Mouse (Mus musculus): ENCODE measurements around the gene Ppp4r1. TPM values are rescaled to one million over a fixed set of nuclear protein-coding genes. Genes with fewer than 3 reads are reported as not detected.

Ppp4r1 gene
- total and polyA plus RNA-seq, 3 experiments, result 25.3 to 43.3 (median 36.9) TPM

DNA sequence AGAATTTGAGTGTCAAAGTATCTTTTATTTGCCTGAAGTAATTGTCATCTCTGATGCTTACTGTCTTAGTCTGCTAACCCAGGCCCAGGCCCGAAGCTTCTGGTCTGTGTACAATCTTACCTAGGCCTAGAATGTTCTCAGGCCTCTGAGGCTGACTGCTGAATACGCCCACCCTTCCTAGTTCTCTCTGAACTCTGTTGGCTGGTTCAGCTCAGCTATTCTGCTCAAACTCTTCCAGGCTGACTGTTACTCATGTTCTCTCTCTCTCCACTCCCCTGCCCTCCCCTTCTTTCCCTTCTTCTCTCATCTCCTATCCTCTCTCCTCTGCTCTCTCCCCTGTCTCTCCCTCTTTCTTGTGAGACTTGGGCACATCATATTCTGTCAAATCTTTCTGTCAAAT is 24.0 kb downstream of the Ppp4r1 start:
- H3K36me3 ChIP-seq (ENCODE audit: control insufficient read depth, insufficient read depth, low read length), result peaks cover 3% of the 10 kb centered on the region
- no peak overlapping the region for H3K27ac ChIP-seq
- peaks cover 2% of the 10 kb centered on the region for H3K4me1 ChIP-seq (ENCODE audit: control insufficient read depth, insufficient read depth, low read length)
- intact Hi-C loops (cut with DNase I), result no loop called here
- no peak for TF ChIP-seq POLR2A (IDR thresholded peaks at IDR 0.05; ENCODE audit: insufficient read depth, low read depth, low read length)
- TF ChIP-seq CTCF (IDR thresholded peaks at IDR 0.05), result no peak
- no peak for TF ChIP-seq EP300 (IDR thresholded peaks at IDR 0.05; ENCODE audit: insufficient read depth, low read depth, low read length)
- H3K9ac ChIP-seq (ENCODE audit: low read depth, low read length), result no peak overlapping the region
- H3K4me3 ChIP-seq, result no peak overlapping the region
- peaks cover 5% of the 10 kb centered on the region for H3K79me2 ChIP-seq (replicated peaks; ENCODE audit: control insufficient read depth, insufficient read depth, low read length)
- no peaks in the 10 kb centered on the region for H3K27me3 ChIP-seq (ENCODE audit: control insufficient read depth, insufficient read depth, low read length)
- 86% methylated on average over 2 of the region's 2 CpGs for WGBS
- DNase-seq, result no peak

- H3K36me3 ChIP-seq (ENCODE audit: control insufficient read depth, insufficient read depth, low read length), result peaks cover 2% of the 10 kb centered on the region
- intact Hi-C loops (cut with DNase I), result no loop called here
- 83% methylated on average over 5 of the region's 5 CpGs for WGBS
Observed at GRCm38 (mm10) chr17:65811032-65811431, 28.7 kb downstream of the Ppp4r1 start.

DNA sequence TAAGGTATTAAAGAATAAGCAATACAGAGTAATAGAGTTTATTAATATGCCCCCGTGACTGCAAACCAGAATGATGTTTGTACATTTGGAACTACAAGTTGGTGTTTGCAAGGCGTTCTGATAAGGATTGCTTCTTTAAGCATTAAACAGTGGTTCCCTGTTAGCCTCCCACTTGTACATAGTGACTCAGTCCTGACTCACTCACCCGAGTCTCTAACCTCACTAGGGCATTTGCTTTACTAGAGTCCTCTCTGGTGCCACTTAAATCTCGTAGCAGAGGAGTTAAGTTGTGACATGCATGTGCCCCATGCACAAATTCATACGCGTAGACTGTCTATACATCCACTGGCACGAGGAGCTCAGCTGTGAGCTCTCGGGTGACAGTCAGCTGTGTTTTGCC is 31.4 kb downstream of the Ppp4r1 start:
- TF ChIP-seq CTCF (IDR thresholded peaks at IDR 0.05), result no peak
- TF ChIP-seq POLR2A (IDR thresholded peaks at IDR 0.05; ENCODE audit: insufficient read depth, low read depth, low read length), result no peak
- TF ChIP-seq EP300 (IDR thresholded peaks at IDR 0.05; ENCODE audit: insufficient read depth, low read depth, low read length), result no peak
- H3K9ac ChIP-seq (ENCODE audit: low read depth, low read length), result no peak overlapping the region
- peaks cover 4% of the 10 kb centered on the region; the same call in 1 of the 2 replicates for H3K79me2 ChIP-seq (replicated peaks; ENCODE audit: control insufficient read depth, insufficient read depth, low read length)
- no peak overlapping the region for H3K4me3 ChIP-seq
- intact Hi-C loops (cut with DNase I), result no loop called here
- DNase-seq, result no peak
- no peak overlapping the region for H3K27ac ChIP-seq
- no peaks in the 10 kb centered on the region for H3K4me1 ChIP-seq (ENCODE audit: control insufficient read depth, insufficient read depth, low read length)
- peaks cover 3% of the 10 kb centered on the region for H3K36me3 ChIP-seq (ENCODE audit: control insufficient read depth, insufficient read depth, low read length)
- no peaks in the 10 kb centered on the region for H3K27me3 ChIP-seq (ENCODE audit: control insufficient read depth, insufficient read depth, low read length)
- WGBS, result 89% methylated on average over 8 of the region's 8 CpGs

More at GRCm38 (mm10) chr17:65811032-65811431, 28.7 kb downstream of the Ppp4r1 start:
- Histone ChIP-seq H3K4me1 (ENCODE audit: control insufficient read depth, insufficient read depth, low read length) (no peaks in the 10 kb centered on the region), H3K9ac (ENCODE audit: low read depth, low read length) (no peak overlapping the region), H3K4me3 (no peak overlapping the region), H3K79me2 (replicated peaks; ENCODE audit: control insufficient read depth, insufficient read depth, low read length) (peaks cover 7% of the 10 kb centered on the region), H3K27ac (no peak overlapping the region), H3K27me3 (ENCODE audit: control insufficient read depth, insufficient read depth, low read length) (no peaks in the 10 kb centered on the region)
- TF ChIP-seq POLR2A (IDR thresholded peaks at IDR 0.05; ENCODE audit: insufficient read depth, low read depth, low read length), result no peak
- no peak for TF ChIP-seq CTCF (IDR thresholded peaks at IDR 0.05)
- no peak for TF ChIP-seq EP300 (IDR thresholded peaks at IDR 0.05; ENCODE audit: insufficient read depth, low read depth, low read length)
- no peak for DNase-seq

GRCm38 (mm10) chr17:65820197-65820596 is 37.8 kb downstream of the Ppp4r1 start:
- intact Hi-C loops (cut with DNase I), result no loop called here
- peaks cover 18% of the 10 kb centered on the region for H3K36me3 ChIP-seq (ENCODE audit: control insufficient read depth, insufficient read depth, low read length)

DNA sequence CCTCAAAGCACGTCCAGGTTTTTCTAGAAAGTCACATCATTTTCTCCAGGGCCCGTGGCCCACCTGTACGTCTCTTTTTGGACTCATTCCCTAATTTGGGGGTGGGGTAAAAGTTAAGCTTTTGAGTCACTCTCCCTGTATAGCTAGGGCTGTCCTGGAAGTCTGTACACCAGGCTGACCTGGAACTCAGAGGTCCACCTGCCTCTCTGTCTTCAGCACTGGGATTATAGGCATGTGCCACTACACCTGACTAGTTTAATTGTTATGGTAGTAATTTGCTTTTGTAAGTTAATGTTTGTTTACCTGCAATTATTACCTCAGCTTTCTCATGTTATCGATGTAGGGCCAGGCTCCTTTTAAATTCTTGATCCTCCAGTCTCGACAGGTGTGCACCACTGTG is 40.0 kb downstream of the Ppp4r1 start:
- intact Hi-C loops (cut with DNase I), result no loop called here
- Histone ChIP-seq H3K27ac (no peak overlapping the region), H3K36me3 (ENCODE audit: control insufficient read depth, insufficient read depth, low read length) (peaks cover 16% of the 10 kb centered on the region), H3K79me2 (replicated peaks; ENCODE audit: control insufficient read depth, insufficient read depth, low read length) (peaks cover 3% of the 10 kb centered on the region; the same call in 1 of the 2 replicates), H3K27me3 (ENCODE audit: control insufficient read depth, insufficient read depth, low read length) (no peaks in the 10 kb centered on the region), H3K9ac (ENCODE audit: low read depth, low read length) (no peak overlapping the region), H3K4me1 (ENCODE audit: control insufficient read depth, insufficient read depth, low read length) (no peaks in the 10 kb centered on the region; the same call in 1 of the 2 replicates), H3K4me3 (no peak overlapping the region)
- TF ChIP-seq POLR2A (IDR thresholded peaks at IDR 0.05; ENCODE audit: insufficient read depth, low read depth, low read length) (no peak), EP300 (IDR thresholded peaks at IDR 0.05; ENCODE audit: insufficient read depth, low read depth, low read length) (no peak), CTCF (IDR thresholded peaks at IDR 0.05) (no peak)
- 95% methylated on average over 5 of the region's 5 CpGs for WGBS
- DNase-seq, result no peak

More at GRCm38 (mm10) chr17:65820197-65820596, 37.8 kb downstream of the Ppp4r1 start:
- Histone ChIP-seq H3K27ac (no peak overlapping the region), H3K9ac (ENCODE audit: low read depth, low read length) (no peak overlapping the region), H3K4me3 (no peak overlapping the region), H3K27me3 (ENCODE audit: control insufficient read depth, insufficient read depth, low read length) (no peaks in the 10 kb centered on the region), H3K79me2 (replicated peaks; ENCODE audit: control insufficient read depth, insufficient read depth, low read length) (peaks cover 4% of the 10 kb centered on the region; the same call in 1 of the 2 replicates), H3K4me1 (ENCODE audit: control insufficient read depth, insufficient read depth, low read length) (no peaks in the 10 kb centered on the region; the same call in 1 of the 2 replicates)
- DNase-seq, result no peak
- 40% methylated on average over 5 of the region's 5 CpGs for WGBS
- TF ChIP-seq CTCF (IDR thresholded peaks at IDR 0.05), result no peak
- no peak for TF ChIP-seq EP300 (IDR thresholded peaks at IDR 0.05; ENCODE audit: insufficient read depth, low read depth, low read length)
- no peak for TF ChIP-seq POLR2A (IDR thresholded peaks at IDR 0.05; ENCODE audit: insufficient read depth, low read depth, low read length)

DNA sequence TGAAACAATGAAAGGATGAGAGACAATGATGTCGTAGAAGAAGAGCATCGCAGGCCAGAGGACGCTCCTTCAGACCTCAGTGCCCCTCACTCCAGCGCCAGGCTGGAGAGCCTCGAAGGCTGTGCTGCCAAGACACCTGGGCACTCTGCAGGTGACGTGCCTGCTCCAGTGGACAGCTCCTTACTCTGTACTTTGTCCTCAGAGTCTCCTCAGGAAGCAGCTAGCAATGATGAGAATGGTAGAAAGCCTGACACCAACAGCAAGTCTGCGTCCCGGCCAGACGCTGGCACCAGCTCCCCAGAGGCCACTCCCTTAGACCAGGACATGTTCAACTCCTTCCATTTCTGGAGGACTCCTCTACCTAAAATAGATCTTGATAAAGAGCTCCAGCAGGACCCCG is 41.9 kb downstream of the Ppp4r1 start:
- no peak for TF ChIP-seq EP300 (IDR thresholded peaks at IDR 0.05; ENCODE audit: insufficient read depth, low read depth, low read length)
- TF ChIP-seq CTCF (IDR thresholded peaks at IDR 0.05), result no peak
- no peak for TF ChIP-seq POLR2A (IDR thresholded peaks at IDR 0.05; ENCODE audit: insufficient read depth, low read depth, low read length)

More for the DNA sequence above, 41.9 kb downstream of the Ppp4r1 start:
- H3K4me1 ChIP-seq (ENCODE audit: control insufficient read depth, insufficient read depth, low read length), result no peaks in the 10 kb centered on the region; the same call in 1 of the 2 replicates
- DNase-seq, result no peak
- H3K4me3 ChIP-seq, result no peak overlapping the region
- 75% methylated on average over 10 of the region's 10 CpGs for WGBS
- H3K27ac ChIP-seq, result no peak overlapping the region
- no peak overlapping the region for H3K9ac ChIP-seq (ENCODE audit: low read depth, low read length)
- peaks cover under 1% of the 10 kb centered on the region; the same call in 1 of the 2 replicates for H3K79me2 ChIP-seq (replicated peaks; ENCODE audit: control insufficient read depth, insufficient read depth, low read length)
- peaks cover 12% of the 10 kb centered on the region for H3K36me3 ChIP-seq (ENCODE audit: control insufficient read depth, insufficient read depth, low read length)
- no peaks in the 10 kb centered on the region for H3K27me3 ChIP-seq (ENCODE audit: control insufficient read depth, insufficient read depth, low read length)
- intact Hi-C loops (cut with DNase I), result no loop called here

Data from heart, adult 2 months (tissue).